8 mouse cellular contexts compared by ENCODE assay signal in genomic region chr5:99224571-99225011, GRCm38 (mm10).
A peak's percentile ranks its signal among the peaks of the same experiment; 100 is the strongest.
DNase-seq lines count a peak whose midpoint lies in the region; ATAC-seq lines count a peak whose summit lies in the region.
"Had no signal": no experiment of that assay in that cellular context is flagged by ENCODE, and none has a peak within 500 bp of the region (broad histone marks: within the 10 kb centered on the region; RNA-seq: fewer than 3 reads in every experiment).

No protein-coding gene starts in this region.

- DNase-seq in heart, adult 18-20 months: no peak
- DNase-seq in left cerebral cortex, postnatal 4 days: peak; percentile 24
- no peak for DNase-seq in left cerebral cortex, adult 11 months (ENCODE audit: low spot score)
- DNase-seq in brain, adult 2 months (ENCODE audit: low read depth, low spot score): peak; percentile 80

- no peak overlapping the region for H3K4me3 ChIP-seq in heart, embryonic 15.5 days
- no peak overlapping the region for H3K4me3 ChIP-seq in neural tube, embryonic 12.5 days
- H3K4me3 ChIP-seq: forebrain, embryonic 13.5 days had no signal

- no peak overlapping the region for H3K9ac ChIP-seq in heart, embryonic 15.5 days
- no peak overlapping the region for H3K9ac ChIP-seq in neural tube, embryonic 12.5 days
- H3K9ac ChIP-seq: forebrain, embryonic 13.5 days had no signal

- H3K4me1 ChIP-seq in heart, embryonic 15.5 days (replicated peaks): 0 out of 2 replicates have a peak, but pooled peaks cover 2% of the 10 kb centered on the region
- peaks cover 5% of the 10 kb centered on the region for H3K4me1 ChIP-seq in neural tube, embryonic 12.5 days

- H3K9me3 ChIP-seq in heart, embryonic 15.5 days (replicated peaks): no peaks in the 10 kb centered on the region
- H3K9me3 ChIP-seq in neural tube, embryonic 12.5 days: no peaks in the 10 kb centered on the region

- intact Hi-C loops in left cerebral cortex, postnatal 4 days (cut with DNase I): no loop called here

- no peaks in the 10 kb centered on the region for H3K27me3 ChIP-seq in heart, embryonic 15.5 days
- no peaks in the 10 kb centered on the region for H3K27me3 ChIP-seq in neural tube, embryonic 12.5 days (replicated peaks)
- H3K27me3 ChIP-seq: forebrain, embryonic 13.5 days had no signal

- ATAC-seq in heart, embryonic 15.5 days (replicated peaks; ENCODE audit: insufficient number of reproducible peaks, insufficient read depth, low FRiP score, low read depth): no peak
- peak; percentile 41 for ATAC-seq in neural tube, embryonic 12.5 days (ENCODE audit: low FRiP score, low read depth)
- ATAC-seq in megakaryocyte progenitor cell, adult 5-6 weeks (replicated peaks; ENCODE audit: poor library complexity): no peak
- ATAC-seq: forebrain, embryonic 13.5 days had no signal

- H3K4me2 ChIP-seq in heart, embryonic 15.5 days: no peak overlapping the region
- H3K4me2 ChIP-seq in neural tube, embryonic 12.5 days (replicated peaks): no peak overlapping the region
- H3K4me2 ChIP-seq: forebrain, embryonic 13.5 days had no signal

- WGBS in heart, embryonic 15.5 days: 68% methylated on average over 5 of the region's 5 CpGs
- 17% methylated on average over 5 of the region's 5 CpGs for WGBS in neural tube, embryonic 12.5 days

- H3K36me3 ChIP-seq in heart, embryonic 15.5 days: peaks cover 76% of the 10 kb centered on the region
- peaks cover 55% of the 10 kb centered on the region for H3K36me3 ChIP-seq in neural tube, embryonic 12.5 days

- H3K27ac ChIP-seq in heart, embryonic 15.5 days: peak overlapping the region; percentile 35
- no peak overlapping the region; the same call in 1 of the 2 replicates for H3K27ac ChIP-seq in neural tube, embryonic 12.5 days
- H3K27ac ChIP-seq: forebrain, embryonic 13.5 days had no signal

Comparison
In these comparisons a context has a peak if more than half of its experiments do, and no peak if none do; other contexts are left out.
1. DNase-seq: peak in left cerebral cortex, postnatal 4 days (single experiment) and brain, adult 2 months (single experiment); none in heart, adult 18-20 months (0 of 2) and left cerebral cortex, adult 11 months (single experiment).